Mouse (Mus musculus) forebrain, postnatal 0 days (tissue): Measurements from ENCODE around the gene Cyp1a2. TPM values are rescaled to one million over a fixed set of nuclear protein-coding genes. Genes with fewer than 3 reads are reported as not detected.

ENCODE experiments used
- ATAC-seq: fragments of 200-750 bp; cut with Nextera tagmentation; 2 replicates; pipeline ENCODE4 v1.8.0; 2017; ENCODE audit warnings: mild to moderate bottlenecking, moderate library complexity
- DNase-seq: peaks from one replicate; pipeline ENCODE4 v3.0.0-alpha.2; 2015
- H3K27ac ChIP-seq: fragments of 300-500 bp; sonication (generic); 2 replicates; pipeline ENCODE4 v1.5.1; 2014; ENCODE audit warnings: low read depth, mild to moderate bottlenecking, antibody characterized with exemption, low read length, moderate library complexity, mixed read lengths
- H3K27me3 ChIP-seq: fragments of 300-500 bp; sonication (generic); 2 replicates; pipeline ENCODE4 v1.6.1; 2014; ENCODE audit warnings: mild to moderate bottlenecking, low read length, mixed read lengths; ENCODE audit not compliant: insufficient read depth
- H3K36me3 ChIP-seq: fragments of 300-500 bp; sonication (generic); 2 replicates; pipeline ENCODE4 v1.6.1; 2014; ENCODE audit warnings: mild to moderate bottlenecking, moderate library complexity; ENCODE audit not compliant: insufficient read depth
- H3K4me1 ChIP-seq: fragments of 300-500 bp; sonication (generic); 2 replicates; pipeline ENCODE4 v1.6.1; 2014; ENCODE audit warnings: antibody characterized with exemption; ENCODE audit not compliant: insufficient read depth
- H3K4me2 ChIP-seq: fragments of 300-500 bp; sonication (generic); 2 replicates; pipeline ENCODE4 v1.6.1; 2014; ENCODE audit warnings: low read depth, mild to moderate bottlenecking, moderate library complexity
- H3K4me3 ChIP-seq: fragments of 300-500 bp; sonication (generic); 2 replicates; pipeline ENCODE4 v1.5.1; 2014; ENCODE audit warnings: low read depth, low read length, mixed read lengths
- H3K9ac ChIP-seq: fragments of 300-500 bp; sonication (generic); 2 replicates; pipeline ENCODE4 v1.6.1; 2014; ENCODE audit warnings: mild to moderate bottlenecking
- H3K9me3 ChIP-seq: fragments of 300-500 bp; sonication (generic); 2 replicates; pipeline ENCODE4 v1.6.1; 2016; ENCODE audit warnings: low read length
- CTCF ChIP-seq: sonication (generic); IDR thresholded peaks from 2 replicates; pipeline ENCODE4 v1.5.1; 2016; ENCODE audit warnings: antibody characterized with exemption, control low read depth, low read depth
- WGBS: fragments of 180-500 bp; shearing (Covaris S2); extraction: QIAGEN DNeasy Blood & Tissue Kit; methylation state at CpG from one replicate; pipeline ENCODE4 v1.1.7; 2014; 5-methylcytosine and 5-hydroxymethylcytosine counted together
- polyA plus RNA-seq: library from polyadenylated mRNA; unstranded; fragments of >200 nt; fragmentation: Nextera tagmentation; extraction: Ambion mirVana; gene quantifications from 2 replicates; pipeline ENCODE4 v1.2.1, GENCODE M21; 2015
- total RNA-seq: library from RNA; depleted of rRNA; stranded (reverse); fragments of >200 nt; gene quantifications from 2 replicates; pipeline ENCODE4 v1.2.3, GENCODE M21; 2014

The Cyp1a2 gene
- total and polyA plus RNA-seq, 2 experiments from 2014 or later = not detected

GRCm38 (mm10) chr9:57641775-57642550 is 41.5 kb downstream of the Cyp1a2 start:
- no peak for TF ChIP-seq CTCF
- Histone ChIP-seq H3K27me3 (no peaks in the 10 kb centered on the region), H3K4me1 (peaks cover 45% of the 10 kb centered on the region), H3K9ac (no peak overlapping the region), H3K36me3 (no peaks in the 10 kb centered on the region; the same call in 1 of the 2 replicates), H3K4me2 (no peak overlapping the region), H3K9me3 (no peaks in the 10 kb centered on the region), H3K27ac (no peak overlapping the region), H3K4me3 (no peak overlapping the region)
- ATAC-seq (no peak), DNase-seq (no peak)
- WGBS = 79% methylated on average over 13 of the region's 13 CpGs

DNA sequence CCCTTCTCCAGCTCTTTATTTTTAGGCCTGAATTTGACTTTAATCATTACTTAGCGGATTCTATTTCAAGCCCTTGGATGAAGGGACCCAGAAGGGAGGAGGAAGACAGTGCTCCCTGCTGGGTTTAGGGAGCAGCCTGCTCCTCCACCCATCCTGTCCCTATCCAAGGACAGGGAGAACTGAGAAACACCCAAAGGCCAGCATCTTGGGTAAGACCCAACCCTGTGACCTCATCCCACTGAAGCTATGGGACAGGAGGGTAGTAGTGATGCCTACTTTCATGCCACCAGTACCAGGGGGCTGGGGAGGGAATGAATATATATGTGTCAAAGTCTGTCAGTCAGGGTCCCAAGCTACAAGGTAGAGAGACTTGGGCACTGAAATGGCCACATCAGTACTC is 42.5 kb downstream of the Cyp1a2 start:
- DNase-seq (no peak), ATAC-seq (no peak)
- TF ChIP-seq CTCF = no peak
- Histone ChIP-seq H3K4me1 (peaks cover 45% of the 10 kb centered on the region), H3K27ac (no peak overlapping the region), H3K9ac (0 out of 2 replicates have a peak overlapping the region, but pooled peaks have one; percentile 10), H3K27me3 (no peaks in the 10 kb centered on the region), H3K36me3 (no peaks in the 10 kb centered on the region; the same call in 1 of the 2 replicates), H3K9me3 (no peaks in the 10 kb centered on the region), H3K4me2 (0 out of 2 replicates have a peak overlapping the region, but pooled peaks have one; percentile 21), H3K4me3 (no peak overlapping the region)
- WGBS = 68% methylated on average over 1 of the region's 1 CpGs

DNA sequence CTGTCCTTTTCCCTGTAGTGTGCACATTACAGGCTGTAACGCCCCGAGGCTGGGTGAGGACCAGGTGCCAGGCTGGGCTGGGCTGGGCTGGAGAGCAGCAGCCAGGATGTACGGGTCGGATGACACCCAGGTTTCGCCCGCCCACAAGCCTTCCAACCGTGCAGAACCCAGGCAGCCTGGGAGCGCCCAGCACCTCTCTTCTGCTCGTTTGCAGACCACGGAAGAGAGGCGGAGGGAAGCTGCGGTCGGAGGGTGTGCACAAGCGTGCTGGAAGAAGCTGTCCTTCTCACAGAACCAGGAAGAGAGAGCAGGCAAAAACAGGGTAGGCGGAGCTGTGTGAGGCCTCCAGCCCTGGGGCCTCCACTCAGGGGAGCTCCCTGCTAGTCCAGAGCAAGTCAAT is 43.1 kb downstream of the Cyp1a2 start:
- H3K4me2 ChIP-seq = peak overlapping the region; percentile 21; the same call in 1 of the 2 replicates
- H3K4me3 ChIP-seq = no peak overlapping the region
- no peaks in the 10 kb centered on the region for H3K27me3 ChIP-seq
- DNase-seq = no peak
- TF ChIP-seq CTCF = no peak
- no peak for ATAC-seq
- WGBS = 42% methylated on average over 15 of the region's 15 CpGs
- H3K36me3 ChIP-seq = no peaks in the 10 kb centered on the region; the same call in 1 of the 2 replicates
- peak overlapping the region; percentile 45; the same call in 1 of the 2 replicates for H3K27ac ChIP-seq
- 0 out of 2 replicates have a peak overlapping the region, but pooled peaks have one; percentile 22 for H3K9ac ChIP-seq
- no peaks in the 10 kb centered on the region for H3K9me3 ChIP-seq
- H3K4me1 ChIP-seq = peaks cover 45% of the 10 kb centered on the region

- H3K9me3 ChIP-seq = no peaks in the 10 kb centered on the region
- peaks cover 45% of the 10 kb centered on the region for H3K4me1 ChIP-seq
- DNase-seq (no peak), ATAC-seq (no peak)
- H3K36me3 ChIP-seq = no peaks in the 10 kb centered on the region; the same call in 1 of the 2 replicates
- H3K9ac ChIP-seq = peak overlapping the region; percentile 22; the same call in 1 of the 2 replicates
- peak overlapping the region; percentile 45; the same call in 1 of the 2 replicates for H3K27ac ChIP-seq
- TF ChIP-seq CTCF = no peak
- H3K4me2 ChIP-seq = peak overlapping the region; percentile 21; the same call in 1 of the 2 replicates
- no peaks in the 10 kb centered on the region for H3K27me3 ChIP-seq
- 64% methylated on average over 5 of the region's 5 CpGs for WGBS
- H3K4me3 ChIP-seq = no peak overlapping the region
Observed at GRCm38 (mm10) chr9:57639661-57640328, 43.7 kb downstream of the Cyp1a2 start.

- H3K27ac ChIP-seq = no peak overlapping the region
Observed at GRCm38 (mm10) chr9:57638651-57639459, 44.6 kb downstream of the Cyp1a2 start.

GRCm38 (mm10) chr9:57637741-57638322 is 45.7 kb downstream of the Cyp1a2 start:
- WGBS = 43% methylated on average over 6 of the region's 6 CpGs
- no peak overlapping the region for H3K4me3 ChIP-seq
- H3K4me1 ChIP-seq = peaks cover 33% of the 10 kb centered on the region
- TF ChIP-seq CTCF = no peak
- no peak overlapping the region for H3K9ac ChIP-seq
- H3K9me3 ChIP-seq = no peaks in the 10 kb centered on the region
- ATAC-seq = 0 out of 2 replicates have a peak, but pooled peaks have one; percentile 14
- H3K36me3 ChIP-seq = no peaks in the 10 kb centered on the region; the same call in 1 of the 2 replicates
- H3K27ac ChIP-seq = 0 out of 2 replicates have a peak overlapping the region, but pooled peaks have one; percentile 40
- DNase-seq = no peak
- no peaks in the 10 kb centered on the region for H3K27me3 ChIP-seq
- no peak overlapping the region for H3K4me2 ChIP-seq

More at GRCm38 (mm10) chr9:57638651-57639459, 44.6 kb downstream of the Cyp1a2 start:
- peak overlapping the region; percentile 39; the same call in 1 of the 2 replicates for H3K9ac ChIP-seq
- DNase-seq (no peak), ATAC-seq (no peak)
- no peaks in the 10 kb centered on the region for H3K9me3 ChIP-seq
- peaks cover 43% of the 10 kb centered on the region for H3K4me1 ChIP-seq
- H3K4me2 ChIP-seq = no peak overlapping the region
- H3K4me3 ChIP-seq = no peak overlapping the region
- H3K27me3 ChIP-seq = no peaks in the 10 kb centered on the region
- WGBS = 52% methylated on average over 8 of the region's 8 CpGs
- H3K36me3 ChIP-seq = no peaks in the 10 kb centered on the region; the same call in 1 of the 2 replicates
- TF ChIP-seq CTCF = no peak
